Mouse (Mus musculus) midbrain, postnatal 0 days (tissue): ENCODE results near the gene Gatb. TPM values are rescaled to one million over a fixed set of nuclear protein-coding genes. Genes with fewer than 3 reads are reported as not detected.

Experiments
- ATAC-seq: fragments of 200-750 bp; cut with Nextera tagmentation; 2 replicates; pipeline ENCODE4 v1.8.0; 2017; ENCODE audit warnings: moderate number of reproducible peaks, mild to moderate bottlenecking, moderate TSS enrichment, moderate library complexity; ENCODE audit not compliant: low FRiP score
- DNase-seq: peaks from one replicate; pipeline ENCODE4 v3.0.0-alpha.2; 2015; ENCODE audit warnings: low spot score
- H3K27ac ChIP-seq: fragments of 300-500 bp; sonication (generic); 2 replicates; pipeline ENCODE4 v1.5.1; 2014; ENCODE audit warnings: low read depth, mild to moderate bottlenecking, low read length, mixed read lengths
- H3K27me3 ChIP-seq: fragments of 300-500 bp; sonication (generic); 2 replicates; pipeline ENCODE4 v1.6.1; 2014; ENCODE audit warnings: low read length, control low read depth, mixed read lengths; ENCODE audit not compliant: insufficient read depth
- H3K36me3 ChIP-seq: fragments of 300-500 bp; sonication (generic); 2 replicates; pipeline ENCODE4 v1.6.1; 2014; ENCODE audit warnings: low read length, control low read depth, mixed read lengths; ENCODE audit not compliant: insufficient read depth
- H3K4me1 ChIP-seq: fragments of 300-500 bp; sonication (generic); 2 replicates; pipeline ENCODE4 v1.6.1; 2014; ENCODE audit warnings: mild to moderate bottlenecking, control low read depth, antibody characterized with exemption, low read length, mixed read lengths; ENCODE audit not compliant: insufficient read depth
- H3K4me2 ChIP-seq: fragments of 300-500 bp; sonication (generic); 2 replicates; pipeline ENCODE4 v1.6.1; 2014; ENCODE audit warnings: low read depth, mild to moderate bottlenecking, low read length, mixed read lengths; ENCODE audit not compliant: poor library complexity, severe bottlenecking
- H3K4me3 ChIP-seq: fragments of 300-500 bp; sonication (generic); 2 replicates; pipeline ENCODE4 v1.5.1; 2014; ENCODE audit warnings: low read depth, mild to moderate bottlenecking, low read length, moderate library complexity
- H3K9ac ChIP-seq: fragments of 300-500 bp; sonication (generic); replicated peaks from 2 replicates; pipeline ENCODE4 v1.6.1; 2014; ENCODE audit warnings: mild to moderate bottlenecking, low read length, moderate library complexity, mixed read lengths; ENCODE audit not compliant: poor library complexity, severe bottlenecking
- H3K9me3 ChIP-seq: fragments of 300-500 bp; sonication (generic); 2 replicates; pipeline ENCODE4 v1.6.1; 2016; ENCODE audit warnings: low read length, control low read depth
- CTCF ChIP-seq: IDR thresholded peaks from 2 replicates; pipeline ENCODE4 v1.5.1; 2016; ENCODE audit warnings: antibody characterized with exemption, mild to moderate bottlenecking
- WGBS: fragments of 180-500 bp; shearing (Covaris S2); extraction: QIAGEN DNeasy Blood & Tissue Kit; methylation state at CpG from one replicate; pipeline ENCODE4 v1.1.7; 2014; 5-methylcytosine and 5-hydroxymethylcytosine counted together
- polyA plus RNA-seq: library from polyadenylated mRNA; unstranded; fragments of >200 nt; fragmentation: Nextera tagmentation; extraction: Ambion mirVana; gene quantifications from 2 replicates; pipeline ENCODE4 v1.2.1, GENCODE M21; 2015
- total RNA-seq: library from RNA; depleted of rRNA; stranded (reverse); fragments of >200 nt; gene quantifications from 2 replicates; pipeline ENCODE4 v1.2.3, GENCODE M21; 2014; rRNA removed

The Gatb gene
- total and polyA plus RNA-seq, 2 experiments from 2014 or later = 21.7 to 36.9 TPM

- 95% methylated on average over 14 of the region's 14 CpGs for WGBS
- TF ChIP-seq CTCF = no peak
- ATAC-seq = no peak
Measured at GRCm38 (mm10) chr3:85688341-85688740, 114.4 kb downstream of the Gatb start.

GRCm38 (mm10) chr3:85691134-85691533, 117.2 kb downstream of the Gatb start:
- Histone ChIP-seq H3K4me1 (no peaks in the 10 kb centered on the region), H3K36me3 (no peaks in the 10 kb centered on the region), H3K4me2 (no peak overlapping the region), H3K9ac (no peak overlapping the region), H3K27ac (no peak overlapping the region), H3K4me3 (no peak overlapping the region), H3K9me3 (no peaks in the 10 kb centered on the region), H3K27me3 (no peaks in the 10 kb centered on the region)
- ATAC-seq (no peak), DNase-seq (no peak)
- no peak for TF ChIP-seq CTCF
- 57% methylated on average over 4 of the region's 4 CpGs for WGBS

More at GRCm38 (mm10) chr3:85688341-85688740, 114.4 kb downstream of the Gatb start:
- H3K9ac ChIP-seq = no peak overlapping the region
- H3K36me3 ChIP-seq = no peaks in the 10 kb centered on the region
- no peaks in the 10 kb centered on the region for H3K4me1 ChIP-seq
- H3K4me2 ChIP-seq = no peak overlapping the region
- no peaks in the 10 kb centered on the region for H3K27me3 ChIP-seq
- H3K9me3 ChIP-seq = no peaks in the 10 kb centered on the region
- DNase-seq = no peak
- no peak overlapping the region for H3K4me3 ChIP-seq
- no peak overlapping the region for H3K27ac ChIP-seq

- TF ChIP-seq CTCF = no peak
- WGBS = 43% methylated on average over 3 of the region's 3 CpGs
Measured at GRCm38 (mm10) chr3:85693013-85693412, 119.1 kb downstream of the Gatb start.

GRCm38 (mm10) chr3:85695056-85695455, 121.1 kb downstream of the Gatb start:
- TF ChIP-seq CTCF = no peak

More at GRCm38 (mm10) chr3:85693013-85693412, 119.1 kb downstream of the Gatb start:
- Histone ChIP-seq H3K4me1 (no peaks in the 10 kb centered on the region), H3K27ac (no peak overlapping the region), H3K9ac (no peak overlapping the region), H3K27me3 (no peaks in the 10 kb centered on the region), H3K9me3 (no peaks in the 10 kb centered on the region), H3K4me2 (no peak overlapping the region), H3K36me3 (no peaks in the 10 kb centered on the region), H3K4me3 (no peak overlapping the region)
- DNase-seq (no peak), ATAC-seq (no peak)

GRCm38 (mm10) chr3:85698496-85698895, 124.6 kb downstream of the Gatb start:
- WGBS = 85% methylated on average over 4 of the region's 4 CpGs
- DNase-seq = no peak
- no peak overlapping the region for H3K4me3 ChIP-seq

More at GRCm38 (mm10) chr3:85695056-85695455, 121.1 kb downstream of the Gatb start:
- WGBS = 84% methylated on average over 3 of the region's 3 CpGs
- H3K4me1 ChIP-seq = no peaks in the 10 kb centered on the region
- no peak overlapping the region for H3K4me2 ChIP-seq
- no peaks in the 10 kb centered on the region for H3K36me3 ChIP-seq
- ATAC-seq = no peak
- DNase-seq = no peak
- no peaks in the 10 kb centered on the region for H3K9me3 ChIP-seq
- no peak overlapping the region for H3K27ac ChIP-seq
- H3K27me3 ChIP-seq = no peaks in the 10 kb centered on the region
- no peak overlapping the region for H3K9ac ChIP-seq
- no peak overlapping the region for H3K4me3 ChIP-seq

GRCm38 (mm10) chr3:85703141-85703882, 129.4 kb downstream of the Gatb start:
- Histone ChIP-seq H3K4me1 (no peaks in the 10 kb centered on the region), H3K36me3 (no peaks in the 10 kb centered on the region), H3K27me3 (no peaks in the 10 kb centered on the region), H3K9ac (no peak overlapping the region), H3K27ac (no peak overlapping the region), H3K4me3 (no peak overlapping the region), H3K9me3 (no peaks in the 10 kb centered on the region), H3K4me2 (no peak overlapping the region)
- TF ChIP-seq CTCF = no peak
- ATAC-seq (no peak), DNase-seq (peak; percentile 10)
- WGBS = 55% methylated on average over 6 of the region's 6 CpGs

More at GRCm38 (mm10) chr3:85698496-85698895, 124.6 kb downstream of the Gatb start:
- Histone ChIP-seq H3K27ac (no peak overlapping the region), H3K36me3 (no peaks in the 10 kb centered on the region), H3K9ac (no peak overlapping the region), H3K9me3 (no peaks in the 10 kb centered on the region), H3K4me1 (no peaks in the 10 kb centered on the region), H3K27me3 (no peaks in the 10 kb centered on the region), H3K4me2 (no peak overlapping the region)
- ATAC-seq = no peak
- TF ChIP-seq CTCF = no peak

Other genes with a start within 250 kb of the Gatb start
- 1.1 and 1.2 TPM in 2 replicates for gene Fam160a1, start 243.2 kb downstream of the Gatb start, total RNA-seq
- gene Fam160a1, start 243.2 kb downstream of the Gatb start, polyA plus RNA-seq = 0.28 and 0.32 TPM in 2 replicates